Mouse (Mus musculus): ENCODE results near the gene Dstyk.

The Dstyk gene

GRCm38 (mm10) chr1:132512106-132512505 is 94.8 kb downstream of the Dstyk start:
- DNase-seq (ENCODE audit: low spot score in 2 of 2): no peak

- peak in 1 of 2 experiments; percentile 59 for DNase-seq (ENCODE audit: low spot score in 2 of 2)
These were observed 98.0 kb downstream of the Dstyk start for GRCm38 (mm10) chr1:132515339-132515738.
